Mouse (Mus musculus) testis, postnatal 14 days (tissue): ENCODE measurements at regions not wholly inside any gene's neighbourhood (a gene's known extent, or its start where the extent isn't known, plus 50 kb on each side); places are given as distances from the start of the nearest gene placed in this dataset.

ENCODE experiments used
- DNase-seq: peaks from one replicate; pipeline ENCODE4 v3.0.0; 2021; ENCODE audit warnings: low spot score

- no peak for DNase-seq
These were observed 367.5 kb upstream of the Rasgrp1 start for GRCm38 (mm10) chr2:117710173-117710813.

GRCm38 (mm10) chr2:117724066-117724465 is 381.3 kb upstream of the Rasgrp1 start:
- no peak for DNase-seq

DNA sequence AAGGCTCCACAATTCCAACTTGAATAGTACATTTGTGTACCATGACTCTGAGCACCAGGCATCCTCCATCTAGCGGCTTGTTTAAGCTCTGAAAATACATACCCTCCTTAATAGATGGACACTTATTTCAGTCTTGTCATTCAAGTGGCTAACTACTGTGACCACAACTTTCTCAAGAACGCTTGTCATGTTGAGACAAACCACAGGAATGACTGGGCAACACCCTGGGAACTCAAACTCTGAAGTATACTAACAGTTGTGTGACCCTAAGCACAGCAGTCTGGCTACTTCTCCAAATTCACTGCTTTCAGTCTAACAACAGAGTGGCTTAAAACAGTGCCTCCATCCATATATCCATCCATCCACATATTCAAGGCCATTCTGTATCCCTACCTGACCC is 380.4 kb upstream of the Thbs1 start:
- no peak for DNase-seq

- DNase-seq = no peak
These were observed 369.3 kb upstream of the Thbs1 start for GRCm38 (mm10) chr2:117742413-117742812.

- DNase-seq = no peak
These were observed 367.8 kb upstream of the Thbs1 start for GRCm38 (mm10) chr2:117743901-117744300.

DNA sequence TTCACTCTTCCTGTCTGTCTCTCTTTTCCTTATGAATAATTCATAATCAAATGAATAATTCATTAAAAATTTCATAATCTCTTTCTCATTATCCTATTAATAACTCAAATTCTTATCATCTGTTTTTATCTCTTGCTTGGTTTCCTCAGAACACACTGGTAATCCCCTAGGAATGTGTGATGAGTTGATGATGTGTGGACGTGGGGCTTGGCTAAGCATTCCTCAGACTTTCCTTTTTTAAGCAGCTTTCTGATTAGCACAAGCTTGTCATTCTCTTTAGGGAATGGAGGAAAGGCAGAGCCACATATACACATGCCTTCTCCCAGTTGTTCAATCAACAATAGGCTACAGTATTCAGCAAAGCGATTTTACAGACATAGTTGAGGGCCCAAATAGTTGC is 365.9 kb upstream of the Thbs1 start:
- no peak for DNase-seq

DNA sequence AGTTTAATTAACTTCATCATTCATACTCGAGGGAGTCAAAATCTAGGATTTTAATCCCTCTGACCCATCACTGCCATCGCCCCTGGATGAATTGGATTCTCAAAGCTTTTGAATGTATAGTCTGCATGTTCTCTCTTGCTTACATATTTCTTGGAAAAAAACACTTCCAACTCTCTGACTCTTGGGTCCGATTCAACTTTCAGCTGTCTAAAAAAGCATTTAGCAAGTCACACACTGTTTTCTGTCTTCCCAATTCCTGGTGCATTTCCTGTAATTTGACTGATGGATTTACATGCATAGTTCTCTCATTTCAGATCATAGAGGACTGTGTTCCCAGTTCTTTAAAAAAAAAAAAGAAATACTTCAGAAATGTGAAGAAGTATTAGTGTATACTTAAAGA is 364.5 kb upstream of the Thbs1 start:
- no peak for DNase-seq

- no peak for DNase-seq
These were observed 362.8 kb upstream of the Thbs1 start for GRCm38 (mm10) chr2:117748892-117749291.

DNA sequence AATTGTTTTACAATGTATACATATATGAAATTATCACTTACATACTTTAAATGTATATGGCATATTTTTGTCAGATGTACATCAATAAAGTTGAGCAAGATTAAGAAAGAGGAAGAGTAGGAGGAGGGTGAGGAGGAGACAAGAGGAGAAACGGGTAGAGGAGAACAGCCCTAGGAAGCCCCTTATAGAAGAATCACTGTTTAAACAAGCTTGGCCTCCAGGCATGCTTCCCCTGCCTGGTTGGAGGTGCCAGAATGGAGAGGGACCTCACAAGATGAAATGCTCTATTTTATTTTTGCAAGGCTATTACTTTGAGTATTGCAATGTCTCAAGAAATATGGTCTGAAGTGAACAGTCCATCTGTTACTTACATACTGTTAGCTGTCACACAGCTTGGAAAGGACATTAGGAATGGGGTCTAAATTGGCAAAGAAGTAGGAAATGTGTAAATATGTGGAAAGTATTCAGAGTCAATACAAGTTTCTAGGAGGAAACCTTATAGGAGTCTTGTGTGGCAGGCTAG is 352.1 kb upstream of the Thbs1 start:
- no peak for DNase-seq

DNA sequence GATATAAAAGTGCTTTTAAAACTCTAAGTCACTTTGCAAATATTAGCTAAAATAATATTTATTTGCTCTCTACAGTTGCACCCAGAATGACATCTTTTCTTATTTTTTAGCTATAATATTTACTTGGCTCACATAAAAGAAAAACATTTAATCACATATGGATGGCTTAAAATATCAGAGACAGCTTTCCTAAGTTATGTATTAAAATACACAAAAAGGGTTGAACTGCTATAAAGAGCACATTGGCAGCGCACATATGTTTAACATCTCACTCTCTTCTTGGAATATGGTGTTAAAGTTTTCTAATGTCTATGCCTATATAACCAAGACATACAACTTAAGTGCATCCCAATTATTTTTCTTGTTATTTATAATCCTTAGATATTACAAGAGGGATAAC is 348.0 kb upstream of the Thbs1 start:
- no peak for DNase-seq

DNA sequence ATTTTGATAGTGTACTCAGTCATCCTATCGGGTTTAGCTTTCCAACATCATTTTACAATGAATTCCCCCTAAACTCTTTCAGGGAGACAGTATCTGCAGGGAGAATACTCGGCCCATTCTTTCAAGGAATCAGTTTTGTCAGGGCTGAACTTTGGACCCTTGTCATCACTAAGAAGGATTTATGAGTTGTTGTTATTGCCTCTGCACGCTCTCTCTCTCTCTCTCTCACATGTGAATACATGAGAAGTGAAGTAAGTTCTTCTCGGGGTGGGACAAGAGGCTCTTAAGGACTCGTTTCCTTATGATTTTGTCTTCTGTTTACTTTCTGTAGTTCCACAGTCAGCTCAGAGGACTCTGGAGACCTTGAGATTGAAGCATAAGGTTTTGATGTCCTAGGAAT is 346.1 kb upstream of the Thbs1 start:
- DNase-seq = no peak

- DNase-seq = no peak
These were observed 345.2 kb upstream of the Thbs1 start for GRCm38 (mm10) chr2:117766450-117766849.

- DNase-seq = no peak
These were observed 342.1 kb upstream of the Thbs1 start for GRCm38 (mm10) chr2:117769402-117770114.

- DNase-seq = no peak
These were observed 341.6 kb upstream of the Thbs1 start for GRCm38 (mm10) chr2:117770115-117770485.

- no peak for DNase-seq
These were observed 331.4 kb upstream of the Thbs1 start for GRCm38 (mm10) chr2:117780287-117780686.

GRCm38 (mm10) chr2:117780816-117781215 is 330.9 kb upstream of the Thbs1 start:
- no peak for DNase-seq

GRCm38 (mm10) chr2:117787321-117787720 is 324.4 kb upstream of the Thbs1 start:
- DNase-seq = no peak

DNA sequence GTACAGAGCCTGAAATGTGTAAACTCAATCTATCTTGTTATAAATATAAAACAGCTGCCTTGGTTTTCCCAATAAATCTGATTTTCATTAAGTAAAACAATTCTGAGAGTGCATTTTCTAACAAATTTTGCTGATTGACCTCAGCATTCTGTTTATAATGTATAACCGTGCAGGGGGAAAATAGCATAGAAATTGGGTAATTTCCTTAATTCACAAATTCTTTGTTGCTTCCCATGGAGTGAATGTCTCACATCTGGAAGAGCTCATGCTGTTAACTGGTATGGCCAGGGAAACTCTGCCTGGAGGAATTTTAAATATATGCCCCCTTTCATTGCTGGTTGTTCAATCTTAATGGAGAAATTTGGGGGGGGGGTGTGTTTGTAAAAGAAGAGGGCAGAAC is 317.4 kb upstream of the Thbs1 start:
- DNase-seq = no peak

DNA sequence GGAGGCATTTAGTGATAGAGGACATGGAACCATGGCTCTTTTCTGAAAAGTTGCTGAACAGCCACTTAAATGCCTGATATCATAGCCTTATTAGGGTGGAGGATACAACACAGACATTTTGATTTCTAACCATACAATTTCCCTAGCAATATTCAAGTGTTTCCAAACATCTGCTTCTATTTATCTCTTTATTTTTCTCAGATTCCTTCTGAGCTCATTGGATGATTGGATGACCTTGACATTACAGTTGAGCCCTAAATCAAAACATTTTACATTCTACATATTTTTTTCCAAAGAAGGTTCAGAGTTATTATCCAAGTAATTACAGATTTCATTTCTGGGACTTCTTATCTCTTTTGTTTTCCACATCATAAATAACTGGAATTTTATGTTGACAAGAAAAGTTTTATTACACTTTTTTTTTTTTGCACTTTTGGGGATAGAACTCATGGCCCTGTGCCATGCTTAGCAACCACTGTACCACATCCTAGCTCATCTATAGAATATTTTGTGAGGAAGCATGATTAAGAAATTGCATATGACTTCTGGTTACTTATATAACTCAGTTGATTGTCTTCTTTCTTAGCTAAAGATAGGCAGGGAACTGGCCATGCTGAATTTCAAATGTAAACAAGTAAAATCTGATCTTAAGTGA is 309.6 kb upstream of the Thbs1 start:
- no peak for DNase-seq

- no peak for DNase-seq
These were observed 309.0 kb upstream of the Thbs1 start for GRCm38 (mm10) chr2:117802686-117803085.

DNA sequence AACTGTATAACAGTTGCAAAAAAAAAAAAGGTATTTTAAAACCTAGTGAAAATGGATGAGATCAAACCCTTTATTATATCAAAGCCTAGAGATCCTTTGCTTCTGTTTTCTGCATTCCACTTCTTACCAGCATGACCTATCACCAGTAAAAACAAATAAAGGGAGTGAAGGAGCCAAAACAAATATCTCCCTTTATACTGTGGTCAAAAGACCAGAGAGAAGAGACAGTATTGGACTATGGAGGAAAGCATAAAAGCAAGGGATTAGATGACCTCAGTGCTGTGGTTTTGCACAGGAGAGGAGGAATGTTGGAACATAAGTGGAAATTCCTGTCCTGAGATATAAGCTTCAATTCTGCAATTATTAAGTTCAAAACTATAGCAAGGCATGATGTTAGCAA is 307.0 kb upstream of the Thbs1 start:
- DNase-seq = no peak

DNA sequence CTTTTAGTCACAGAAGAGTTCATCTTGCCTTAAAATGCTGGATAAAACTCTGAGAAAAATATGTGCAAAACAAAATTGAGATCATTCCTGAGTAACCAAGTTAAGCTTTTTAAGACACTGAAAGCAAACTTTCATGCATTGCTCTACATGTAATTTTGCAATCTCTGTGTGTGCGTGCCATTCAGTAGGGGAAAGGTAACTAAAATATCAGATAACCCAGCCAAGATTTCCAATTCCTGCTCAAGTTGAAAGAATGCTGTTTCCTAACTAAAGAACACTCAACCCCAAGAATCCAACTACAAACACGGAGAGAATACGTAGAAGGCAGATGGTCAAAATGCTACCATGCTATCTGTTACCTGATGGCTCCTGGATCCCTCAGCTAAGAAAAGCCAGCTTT is 304.6 kb upstream of the Thbs1 start:
- no peak for DNase-seq

DNA sequence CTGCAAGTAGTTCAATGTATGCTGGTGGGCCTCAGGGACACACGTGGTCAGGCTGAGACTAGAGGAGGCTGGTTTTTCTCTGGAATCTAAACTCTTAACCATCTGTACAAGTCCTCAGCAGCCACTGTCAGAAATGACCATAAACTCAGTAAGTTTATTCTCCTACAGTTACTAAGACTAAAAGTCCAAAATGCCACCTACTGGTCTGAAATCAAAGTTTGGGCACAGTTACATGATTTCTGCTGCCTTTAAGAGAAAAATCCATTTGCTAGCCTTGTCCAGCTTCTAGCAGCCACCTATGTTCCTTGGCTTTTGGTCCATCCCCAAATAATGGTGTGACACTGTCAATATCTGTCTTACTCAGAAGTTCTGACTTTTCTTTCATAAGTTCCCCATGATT is 300.2 kb upstream of the Thbs1 start:
- DNase-seq = no peak
